Mouse (Mus musculus): Measurements from ENCODE around the gene Fbp1. TPM values are rescaled to one million over a fixed set of nuclear protein-coding genes. Genes with fewer than 3 reads are reported as not detected.
"Not testable (repeated sequence)": the region's sequence is repeated elsewhere in the genome, so short reads cannot be mapped to it uniquely, and the experiment has no call there.

The Fbp1 gene
- polyA plus RNA-seq, 1 experiment from 2014 or later = 0.30 TPM

GRCm38 (mm10) chr13:62857941-62858915 is 29.9 kb downstream of the Fbp1 start, which contains the start of gene Fbp2:
TSS of gene Fbp2 (minus strand) at chr13:62858422.
- H3K9ac ChIP-seq = no peak within 1 kb of the TSS
- no peak within 1 kb of the TSS for H3K27ac ChIP-seq
- H3K36me3 ChIP-seq (replicated peaks) = no peaks in the 10 kb centered on the region
- H3K4me3 ChIP-seq = no peak within 1 kb of the TSS
- ATAC-seq (replicated peaks) = no peak
- no peaks in the 10 kb centered on the region for H3K9me3 ChIP-seq
- no peaks in the 10 kb centered on the region for H3K4me1 ChIP-seq
- H3K4me2 ChIP-seq = no peak within 1 kb of the TSS
- 78% methylated on average over 21 of the region's 21 CpGs for WGBS
- H3K27me3 ChIP-seq (replicated peaks) = no peaks in the 10 kb centered on the region

- no peaks in the 10 kb centered on the region for H3K27me3 ChIP-seq (replicated peaks)
- no peaks in the 10 kb centered on the region for H3K4me1 ChIP-seq
- H3K9me3 ChIP-seq = no peaks in the 10 kb centered on the region
- peak; percentile 3 for ATAC-seq (replicated peaks)
- no peak overlapping the region for H3K4me2 ChIP-seq
- no peak overlapping the region for H3K27ac ChIP-seq
- H3K4me3 ChIP-seq = no peak overlapping the region
- WGBS = 91% methylated on average over 14 of the region's 14 CpGs
- H3K9ac ChIP-seq = no peak overlapping the region
- H3K36me3 ChIP-seq (replicated peaks) = no peaks in the 10 kb centered on the region
These were observed 31.2 kb downstream of the Fbp1 start for GRCm38 (mm10) chr13:62856850-62857249.

- no peaks in the 10 kb centered on the region for H3K36me3 ChIP-seq (replicated peaks)
- peak overlapping the region; percentile 71 for H3K4me2 ChIP-seq
- ATAC-seq (replicated peaks) = peak; percentile 95
- H3K4me1 ChIP-seq = no peaks in the 10 kb centered on the region
- H3K9ac ChIP-seq = peak overlapping the region; percentile 44
- 5% methylated on average over 5 of the region's 5 CpGs for WGBS
- peak overlapping the region; percentile 40 for H3K4me3 ChIP-seq
- no peak overlapping the region for H3K27ac ChIP-seq
- no peaks in the 10 kb centered on the region for H3K9me3 ChIP-seq
- no peaks in the 10 kb centered on the region for H3K27me3 ChIP-seq (replicated peaks)
These were observed 31.8 kb downstream of the Fbp1 start for GRCm38 (mm10) chr13:62856305-62856675.

GRCm38 (mm10) chr13:62855396-62856304 is 32.4 kb downstream of the Fbp1 start:
- ATAC-seq (replicated peaks) = peak; percentile 76
- WGBS = 36% methylated on average over 25 of the region's 25 CpGs

GRCm38 (mm10) chr13:62854666-62855065 is 33.4 kb downstream of the Fbp1 start:
- Histone ChIP-seq H3K27ac (no peak overlapping the region), H3K9me3 (no peaks in the 10 kb centered on the region), H3K4me1 (no peaks in the 10 kb centered on the region), H3K4me3 (0 out of 2 replicates have a peak overlapping the region, but pooled peaks have one; percentile 1), H3K27me3 (replicated peaks) (no peaks in the 10 kb centered on the region), H3K9ac (no peak overlapping the region), H3K4me2 (peak overlapping the region; percentile 14; the same call in 1 of the 2 replicates), H3K36me3 (replicated peaks) (no peaks in the 10 kb centered on the region)
- ATAC-seq (replicated peaks) = no peak
- WGBS = 11% methylated on average over 15 of the region's 15 CpGs

More at GRCm38 (mm10) chr13:62855396-62856304, 32.4 kb downstream of the Fbp1 start:
- Histone ChIP-seq H3K9ac (peak overlapping the region; percentile 44), H3K4me2 (peak overlapping the region; percentile 71), H3K4me3 (peak overlapping the region; percentile 40), H3K36me3 (replicated peaks) (no peaks in the 10 kb centered on the region), H3K4me1 (no peaks in the 10 kb centered on the region), H3K9me3 (no peaks in the 10 kb centered on the region), H3K27me3 (replicated peaks) (no peaks in the 10 kb centered on the region), H3K27ac (no peak overlapping the region)

GRCm38 (mm10) chr13:62833341-62833740 is 54.7 kb downstream of the Fbp1 start:
- Histone ChIP-seq H3K27ac (no peak overlapping the region), H3K4me2 (no peak overlapping the region), H3K4me1 (no peaks in the 10 kb centered on the region), H3K9me3 (no peaks in the 10 kb centered on the region), H3K36me3 (replicated peaks) (no peaks in the 10 kb centered on the region), H3K27me3 (replicated peaks) (no peaks in the 10 kb centered on the region), H3K4me3 (no peak overlapping the region), H3K9ac (no peak overlapping the region)
- no peak for ATAC-seq (replicated peaks)
- WGBS = 39% methylated on average over 4 of the region's 4 CpGs

- H3K27me3 ChIP-seq (replicated peaks) = no peaks in the 10 kb centered on the region
- no peak overlapping the region for H3K9ac ChIP-seq
- H3K4me2 ChIP-seq = no peak overlapping the region
- no peak overlapping the region for H3K4me3 ChIP-seq
- WGBS = 86% methylated on average over 2 of the region's 2 CpGs
- H3K4me1 ChIP-seq = no peaks in the 10 kb centered on the region
- no peak for ATAC-seq (replicated peaks)
- H3K36me3 ChIP-seq (replicated peaks) = no peaks in the 10 kb centered on the region
- 0 out of 2 replicates have a peak, but pooled peaks cover 1% of the 10 kb centered on the region for H3K9me3 ChIP-seq
- H3K27ac ChIP-seq = no peak overlapping the region
These were observed 55.8 kb downstream of the Fbp1 start for GRCm38 (mm10) chr13:62832239-62832638.

- ATAC-seq (replicated peaks); H3K4me1 ChIP-seq; H3K27me3 ChIP-seq (replicated peaks); H3K9ac ChIP-seq; H3K4me3 ChIP-seq; H3K9me3 ChIP-seq; H3K4me2 ChIP-seq; H3K36me3 ChIP-seq (replicated peaks); H3K27ac ChIP-seq: not testable (repeated sequence)
- WGBS = 88% methylated on average over 3 of the region's 3 CpGs
These were observed 72.4 kb downstream of the Fbp1 start for GRCm38 (mm10) chr13:62815705-62816104.

Other genes with a start within 250 kb of the Fbp1 start
- gene Platr25, start 127.6 kb downstream of the Fbp1 start, polyA plus RNA-seq (2015; fragmentation: Nextera tagmentation; extraction: Ambion mirVana) = 35.2 and 36.6 TPM in 2 replicates
- 10.2 and 11.5 TPM in 2 replicates for gene Gm5141, start 102.5 kb downstream of the Fbp1 start, polyA plus RNA-seq (2015; fragmentation: Nextera tagmentation; extraction: Ambion mirVana)
- 1.1 and 1.3 TPM in 2 replicates for gene Fbp2, start 29.9 kb downstream of the Fbp1 start, polyA plus RNA-seq (2015; fragmentation: Nextera tagmentation; extraction: Ambion mirVana)
- gene 2010111I01Rik, start 76.6 kb upstream of the Fbp1 start, polyA plus RNA-seq (2015; fragmentation: Nextera tagmentation; extraction: Ambion mirVana) = 24.0 and 29.0 TPM in 2 replicates

All from midbrain, embryonic 15.5 days (tissue).